In the genomic region with DNA sequence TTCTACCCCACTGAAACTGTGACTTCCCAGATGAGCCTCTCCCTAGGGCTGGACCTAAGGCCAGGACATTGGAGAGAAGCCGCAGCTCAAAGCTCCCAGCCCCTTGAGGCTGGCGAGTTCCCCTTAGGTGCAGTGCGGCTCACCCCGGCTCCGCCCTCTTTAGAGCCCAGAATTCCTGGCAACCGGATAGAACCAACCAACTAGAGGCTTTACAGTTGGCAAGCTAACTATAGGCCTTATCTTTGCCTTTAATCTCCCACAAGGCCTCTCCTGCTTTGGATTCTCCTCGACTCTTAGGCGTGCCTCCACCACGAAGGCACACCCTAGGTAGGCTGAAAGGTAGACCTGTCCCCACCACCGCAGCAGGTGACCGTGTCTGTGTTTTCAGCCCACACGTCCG, we compare ENCODE assay signal across 18 mouse cellular contexts. TPM values are rescaled to one million over a fixed set of nuclear protein-coding genes. Genes with fewer than 3 reads are reported as not detected.
DNase-seq lines count a peak whose midpoint lies in the region; ATAC-seq and TF ChIP-seq lines count a peak whose summit lies in the region.
"Had no signal": no experiment of that assay in that cellular context is flagged by ENCODE, and none has a peak within 500 bp of the region (broad histone marks: within the 10 kb centered on the region; RNA-seq: fewer than 3 reads in every experiment).

No protein-coding gene starts in this region.

- 67% methylated on average over 13 of the region's 13 CpGs for WGBS in lung, adult 2 months
- WGBS in intestine, embryonic 16.5 days = 68% methylated on average over 13 of the region's 13 CpGs
- WGBS in large intestine, adult 2 months = 33% methylated on average over 13 of the region's 13 CpGs
- WGBS in stomach, postnatal 0 days = 65% methylated on average over 13 of the region's 13 CpGs

- peak overlapping the region; percentile 9; the same call in 1 of the 2 replicates for H3K9ac ChIP-seq in intestine, embryonic 16.5 days (ENCODE audit: low read depth, low read length)
- no peak overlapping the region for H3K9ac ChIP-seq in stomach, postnatal 0 days (ENCODE audit: low read length)
- H3K9ac ChIP-seq: heart, embryonic 15.5 days; hindbrain, embryonic 13.5 days had no signal

- TF ChIP-seq EP300 in stomach, postnatal 0 days (optimal IDR thresholded peaks at IDR 0.05) = no peak

- no peak overlapping the region for H3K4me3 ChIP-seq in lung, adult 2 months (replicated peaks; ENCODE audit: extremely low read depth, low read depth, low read length)
- H3K4me3 ChIP-seq in intestine, embryonic 16.5 days (ENCODE audit: low read length) = no peak overlapping the region
- no peak overlapping the region for H3K4me3 ChIP-seq in stomach, postnatal 0 days (ENCODE audit: low read depth, low read length)
- H3K4me3 ChIP-seq: erythroblast, embryonic 14.5 days; heart, embryonic 15.5 days; hindbrain, embryonic 13.5 days had no signal

- H3K27ac ChIP-seq in intestine, embryonic 16.5 days (ENCODE audit: low read length) = peak overlapping the region; percentile 67
- H3K27ac ChIP-seq in stomach, postnatal 0 days (replicated peaks) = peak overlapping the region; percentile 53
- H3K27ac ChIP-seq: heart, embryonic 15.5 days; hindbrain, embryonic 13.5 days had no signal

- H3K9me3 ChIP-seq in intestine, embryonic 16.5 days (ENCODE audit: control insufficient read depth, low read length) = no peaks in the 10 kb centered on the region
- H3K9me3 ChIP-seq in stomach, postnatal 0 days (ENCODE audit: control insufficient read depth, low read length) = no peaks in the 10 kb centered on the region
- H3K9me3 ChIP-seq: heart, embryonic 15.5 days; hindbrain, embryonic 13.5 days had no signal

- peak; percentile 52 for ATAC-seq in intestine, embryonic 16.5 days
- peak; percentile 77 for ATAC-seq in stomach, postnatal 0 days (ENCODE audit: low FRiP score, low TSS enrichment)
- ATAC-seq in cerebellum, adult (ENCODE audit: insufficient number of reproducible peaks, low FRiP score, low TSS enrichment) = no peak
- ATAC-seq: CD4-positive, CD25-positive, alpha-beta regulatory T cell, adult 4 months had no signal

- H3K4me2 ChIP-seq in intestine, embryonic 16.5 days (ENCODE audit: low read depth, low read length) = peak overlapping the region; percentile 3; the same call in 1 of the 2 replicates
- H3K4me2 ChIP-seq in stomach, postnatal 0 days (replicated peaks; ENCODE audit: low read depth) = no peak overlapping the region
- H3K4me2 ChIP-seq: heart, embryonic 15.5 days; hindbrain, embryonic 13.5 days had no signal

- no peaks in the 10 kb centered on the region for H3K27me3 ChIP-seq in intestine, embryonic 16.5 days (replicated peaks; ENCODE audit: control insufficient read depth, insufficient read depth, low read length)
- H3K27me3 ChIP-seq in stomach, postnatal 0 days (ENCODE audit: control insufficient read depth, insufficient read depth, low read length) = no peaks in the 10 kb centered on the region
- H3K27me3 ChIP-seq: heart, embryonic 15.5 days; hindbrain, embryonic 13.5 days had no signal

- H3K36me3 ChIP-seq in intestine, embryonic 16.5 days (ENCODE audit: control insufficient read depth, insufficient read depth, low read length) = no peaks in the 10 kb centered on the region
- no peaks in the 10 kb centered on the region for H3K36me3 ChIP-seq in stomach, postnatal 0 days (ENCODE audit: control insufficient read depth, insufficient read depth, low read length)

- peaks cover 2% of the 10 kb centered on the region for H3K4me1 ChIP-seq in lung, adult 2 months (ENCODE audit: control insufficient read depth, insufficient read depth, low read length)
- no peaks in the 10 kb centered on the region; the same call in 1 of the 2 replicates for H3K4me1 ChIP-seq in intestine, embryonic 16.5 days (ENCODE audit: control insufficient read depth, insufficient read depth, low read length)
- no peaks in the 10 kb centered on the region for H3K4me1 ChIP-seq in stomach, postnatal 0 days (replicated peaks; ENCODE audit: control insufficient read depth, insufficient read depth)
- H3K4me1 ChIP-seq: heart, embryonic 15.5 days had no signal

- no peak for TF ChIP-seq POLR2A in lung, adult 2 months (IDR thresholded peaks at IDR 0.05; ENCODE audit: borderline replicate concordance, extremely low read depth, low read depth, low read length)

- DNase-seq in lung, adult 2 months = peak; percentile 30
- DNase-seq in lung, postnatal 14 days = no peak
- DNase-seq in large intestine, adult 2 months (ENCODE audit: low read depth, low spot score) = peak; percentile 83
- DNase-seq in stomach, postnatal 0 days (ENCODE audit: low spot score) = peak; percentile 56
- DNase-seq in gastrocnemius, postnatal 4 days (ENCODE audit: low spot score in 2 of 2) = no peak
- no peak for DNase-seq in left cerebral cortex, adult 11 months (ENCODE audit: low spot score)
- DNase-seq: adrenal gland, adult 2 months; cerebellum, adult 9-11 months; embryo, embryonic 11 days; gastrocnemius, postnatal 36 days; right cerebral cortex, postnatal 25 days; thymus, postnatal 25 days had no signal

- no peak for TF ChIP-seq CTCF in lung, adult 2 months (IDR thresholded peaks at IDR 0.05; ENCODE audit: insufficient read depth, low read length)
- TF ChIP-seq CTCF in stomach, postnatal 0 days (IDR thresholded peaks at IDR 0.05; ENCODE audit: low read depth) = no peak

RNA-seq across cellular contexts. Expression of gene Prkab1, which starts 16.6 kb away (rescaled TPM):
- polyA plus RNA-seq in lung, adult 2 months (2012; rRNA removed) = 77.3 and 92.5 TPM in 2 replicates
- polyA plus RNA-seq in intestine, embryonic 16.5 days (2015; fragmentation: Nextera tagmentation; extraction: Ambion mirVana) = 74.8 and 83.1 TPM in 2 replicates
- 90.1 and 94.6 TPM in 2 replicates for polyA plus RNA-seq in large intestine, adult 2 months (2012; rRNA removed)
- polyA plus RNA-seq in stomach, postnatal 0 days (2015; fragmentation: Nextera tagmentation; extraction: Ambion mirVana) = 56.6 and 65.0 TPM in 2 replicates
- 10 to 100 TPM; 29.8 to 31.1 TPM for total RNA-seq in gastrocnemius, postnatal 4 days (2021)

Comparison
In these comparisons a context has a peak if more than half of its experiments do, and no peak if none do; other contexts are left out.
1. DNase-seq: peak in lung, adult 2 months (single experiment), large intestine, adult 2 months (single experiment) and stomach, postnatal 0 days (single experiment); none in lung, postnatal 14 days (single experiment), gastrocnemius, postnatal 4 days (0 of 2) and left cerebral cortex, adult 11 months (single experiment).